Mouse (Mus musculus) mouse trophoblast stem cell (cell line): ENCODE data around the gene Fam92a.
"Not testable (repeated sequence)": the region's sequence is repeated elsewhere in the genome, so short reads cannot be mapped to it uniquely, and the experiment has no call there.

ENCODE experiments used
- in situ Hi-C, 2 experiments: fragments of 300-500 bp; cut with MseI, MboI; formaldehyde crosslinking; loops; 2 replicates in 1 of 2; 3 replicates in 1 of 2; pipeline ENCODE4 v1.15.1; 2025

Fam92a gene

DNA sequence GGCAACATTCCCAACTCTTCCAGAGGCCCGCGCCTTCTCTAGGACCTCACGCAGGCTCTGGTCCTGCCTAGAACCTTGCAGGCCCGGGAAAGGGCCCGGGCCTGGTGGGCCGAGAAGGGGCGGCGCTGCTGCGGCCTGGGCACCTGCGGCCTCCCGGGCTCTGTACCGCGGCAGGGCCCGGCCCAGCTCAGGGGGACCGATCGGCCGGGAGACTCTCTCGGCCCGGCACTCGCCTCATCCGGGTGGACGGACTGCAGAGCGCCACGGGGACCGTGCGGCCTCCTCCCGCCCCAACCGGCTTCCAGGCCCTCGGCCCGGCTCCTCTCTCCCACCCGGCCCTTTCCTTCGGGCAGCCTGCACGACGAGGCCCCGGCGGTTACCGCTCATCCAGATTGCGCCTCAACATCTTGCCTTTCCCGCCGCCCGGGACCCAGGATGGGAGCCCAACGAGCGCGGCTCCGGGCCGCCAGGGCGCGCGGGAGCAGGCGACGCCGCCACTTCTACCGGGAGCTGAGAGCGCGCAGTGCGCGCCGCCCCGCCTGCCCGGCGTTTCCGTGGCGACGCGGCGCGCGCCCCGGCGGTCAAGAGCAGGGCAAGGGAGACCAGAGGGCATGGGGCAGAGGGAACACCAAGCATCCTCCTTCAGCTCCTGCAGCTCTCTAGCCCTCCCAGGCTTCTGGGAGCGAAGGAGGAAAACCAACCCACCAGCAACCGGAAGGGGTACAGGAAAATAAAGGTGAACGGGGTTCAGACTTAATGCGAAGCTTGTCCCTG, at the start of gene Fam92a:
TSS of gene Fam92a (minus strand) at position 698 of the 774 bp plus-strand sequence.
- in situ Hi-C loops = no loop called here

DNA sequence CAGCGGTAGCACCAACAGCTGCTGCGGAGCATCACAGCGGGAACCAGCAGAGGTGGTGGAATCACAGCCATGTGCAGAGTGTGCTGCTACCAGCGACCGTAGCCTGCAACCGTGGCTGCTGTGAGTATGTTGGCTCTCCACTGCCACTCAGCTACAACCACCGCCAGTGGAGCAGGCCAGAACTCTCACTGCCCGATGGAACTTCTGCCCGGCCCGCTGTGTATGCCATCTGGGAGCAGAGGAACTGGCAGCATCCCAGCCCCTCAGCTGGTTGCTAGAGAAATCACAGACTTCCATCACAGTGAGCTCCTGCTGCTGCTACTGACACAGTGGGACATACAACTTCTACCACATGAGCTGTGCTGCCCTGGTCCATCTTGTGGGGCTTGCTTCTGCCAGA, 7.2 kb upstream of the Fam92a start:
- in situ Hi-C loops = no loop called here

DNA sequence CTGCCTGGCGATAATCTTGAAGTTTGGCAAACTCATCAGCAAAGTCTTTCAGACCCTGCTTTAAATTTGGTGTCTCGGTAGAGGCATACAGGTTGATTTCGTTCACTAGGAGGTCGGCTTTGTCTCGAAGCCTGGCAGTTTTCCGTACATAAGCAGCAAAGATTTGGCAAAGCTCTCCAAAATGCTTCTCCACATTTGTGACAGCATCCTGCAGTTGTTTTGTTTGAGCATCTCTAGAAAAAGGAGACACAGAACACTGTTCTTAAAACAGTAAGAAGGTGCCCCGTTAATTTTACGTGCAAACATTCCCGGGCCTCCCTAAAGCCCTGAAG, 863 bp downstream of the Fam92a start:
- in situ Hi-C loops = no loop called here

DNA sequence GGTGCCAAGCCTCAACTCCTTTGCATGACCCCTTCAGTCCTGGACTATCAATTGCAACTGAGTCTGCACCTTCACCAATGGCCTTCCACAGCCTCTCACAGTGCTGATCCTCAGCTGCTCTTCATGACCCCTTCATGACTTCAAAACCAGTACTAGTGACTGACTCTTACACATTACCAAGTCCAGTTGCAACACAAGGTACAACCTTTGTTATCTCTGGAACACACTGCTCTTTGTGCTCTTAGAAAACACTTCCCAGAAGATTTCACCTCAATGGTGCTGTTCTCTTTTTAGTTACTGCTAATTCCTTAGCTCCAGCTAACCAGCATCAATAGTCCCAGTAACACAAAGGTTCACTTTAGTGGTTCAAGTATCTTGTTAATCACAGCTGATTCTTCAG, 24.2 kb downstream of the Fam92a start:
- in situ Hi-C loops = no loop called here

DNA sequence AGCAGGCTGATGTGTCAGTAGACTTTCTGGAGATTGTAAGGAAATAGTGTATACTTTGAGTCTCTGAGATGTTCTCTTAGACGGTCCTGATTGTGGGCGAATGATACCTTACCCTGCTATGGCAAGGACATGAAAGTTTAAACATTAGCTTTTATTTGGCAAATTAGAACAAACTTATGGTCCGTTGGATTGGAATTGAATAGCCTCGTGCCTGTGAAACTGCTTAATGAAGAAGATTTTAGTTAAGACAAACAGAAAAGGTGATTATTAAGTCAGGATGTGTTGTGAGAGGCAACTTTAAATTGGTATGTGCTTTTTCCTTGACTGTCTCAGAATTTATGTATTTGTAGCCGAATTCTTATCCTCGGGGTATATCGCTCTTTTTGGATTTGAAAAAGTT, 30.3 kb downstream of the Fam92a start:
- in situ Hi-C loops = not testable (repeated sequence)

DNA sequence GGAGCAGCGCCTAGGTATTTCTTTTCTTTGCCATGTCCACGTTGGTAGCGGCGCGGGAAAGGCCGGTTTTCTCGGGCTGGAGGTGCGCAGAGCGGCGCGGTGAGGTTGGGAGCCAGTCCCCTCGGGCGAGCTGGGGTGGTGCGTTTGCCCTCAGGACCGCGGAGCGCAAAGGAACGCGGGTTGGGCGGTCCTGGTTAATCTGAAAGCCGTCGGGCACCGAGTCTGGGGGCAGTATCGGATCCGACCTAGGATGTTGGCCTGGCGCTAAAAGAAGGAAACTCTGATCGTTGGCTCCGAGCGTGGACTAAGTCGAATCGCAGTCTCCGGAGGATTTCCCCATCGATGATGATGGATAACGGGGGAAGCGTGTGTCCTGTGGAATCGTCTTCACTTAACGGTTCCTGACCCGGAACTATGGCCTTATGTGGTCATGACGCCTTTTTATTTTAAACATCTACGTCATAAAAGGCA, 31.2 kb downstream of the Fam92a start:
- in situ Hi-C loops = not testable (repeated sequence)

DNA sequence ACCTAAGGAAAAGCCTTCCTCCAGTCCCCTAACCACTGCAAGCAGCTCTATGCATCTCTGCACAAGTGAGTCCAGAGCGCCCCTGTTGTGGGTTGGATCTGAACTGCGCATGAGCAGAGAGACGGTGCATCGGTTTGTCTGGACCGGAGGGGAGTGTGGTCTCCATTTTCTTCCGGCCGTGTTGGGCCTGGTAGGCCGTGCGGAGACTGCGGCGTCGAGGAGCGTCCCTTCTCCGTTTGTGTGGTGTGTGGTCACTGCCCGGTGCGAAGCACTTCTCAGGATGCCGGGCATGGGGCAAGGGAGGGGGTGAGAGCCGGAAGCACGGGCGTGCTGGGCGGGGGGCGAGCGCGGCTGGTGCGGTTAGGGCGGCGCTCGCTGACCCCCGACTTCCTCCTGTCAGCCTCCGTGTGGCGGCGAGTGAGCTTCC, 31.7 kb downstream of the Fam92a start, which contains the start of gene Rbm12b1:
TSS of gene Rbm12b1 (plus strand) at position 124 of the 427 bp plus-strand sequence.
- in situ Hi-C loops = not testable (repeated sequence)
